Mouse (Mus musculus) spleen, adult 2 months (tissue): Measurements from ENCODE around the gene Rps6kb1. TPM values are rescaled to one million over a fixed set of nuclear protein-coding genes. Genes with fewer than 3 reads are reported as not detected.

Experiments used
- DNase-seq, 2 experiments: peaks; one replicate each; pipeline versions ENCODE4 v3.0.0 to v3.0.0-alpha.2; 2012 to 2021; ENCODE audit warnings: low spot score in 2 of 2, low read depth in 1 of 2
- H3K27ac ChIP-seq: fragments of 200-500 bp; 2 replicates; pipeline ENCODE4 v1.5.1; 2012; ENCODE audit warnings: low read length, inconsistent platforms; ENCODE audit not compliant: insufficient read depth
- H3K27me3 ChIP-seq: fragments of 200-500 bp; 2 replicates; pipeline ENCODE4 v1.6.1; 2012; ENCODE audit warnings: mild to moderate bottlenecking, moderate library complexity, low read length, inconsistent platforms; ENCODE audit not compliant: control insufficient read depth, insufficient read depth
- H3K36me3 ChIP-seq: fragments of 200-500 bp; 2 replicates; pipeline ENCODE4 v1.6.1; 2012; ENCODE audit warnings: mild to moderate bottlenecking, low read length, inconsistent platforms; ENCODE audit not compliant: control insufficient read depth, insufficient read depth
- H3K4me1 ChIP-seq: fragments of 200-500 bp; 2 replicates; pipeline ENCODE4 v1.6.1; 2011; ENCODE audit warnings: inconsistent platforms; ENCODE audit not compliant: control insufficient read depth, insufficient read depth, insufficient read length
- H3K4me3 ChIP-seq: fragments of 200-500 bp; 2 replicates; pipeline ENCODE4 v1.5.1; 2011; ENCODE audit warnings: mild to moderate bottlenecking, inconsistent platforms; ENCODE audit not compliant: insufficient read depth, insufficient read length; ENCODE audit errors: extremely low read depth
- CTCF ChIP-seq: fragments of 200-500 bp; IDR thresholded peaks from 2 replicates; pipeline ENCODE4 v1.5.1; 2011; ENCODE audit warnings: mild to moderate bottlenecking, inconsistent platforms; ENCODE audit not compliant: insufficient read depth, insufficient read length, insufficient replicate concordance; ENCODE audit errors: extremely low read depth
- POLR2A ChIP-seq: fragments of 200-500 bp; IDR thresholded peaks from 2 replicates; pipeline ENCODE4 v1.6.1; 2011; ENCODE audit warnings: low read depth, low read length, inconsistent platforms
- WGBS: fragments of 180-500 bp; shearing (Covaris S2); methylation state at CpG from one replicate; pipeline ENCODE4 v1.1.7; 2018; 5-methylcytosine and 5-hydroxymethylcytosine counted together
- polyA plus RNA-seq: library from polyadenylated mRNA; depleted of rRNA; stranded (reverse); fragments of >200 nt; gene quantifications from 2 replicates; pipeline ENCODE4 v1.2.3, GENCODE M21; 2012

Rps6kb1 gene
- polyA plus RNA-seq, 1 experiment: 5.9 TPM

- Histone ChIP-seq H3K27me3 (no peaks in the 10 kb centered on the region), H3K36me3 (no peaks in the 10 kb centered on the region), H3K27ac (no peak overlapping the region), H3K4me1 (peaks cover 14% of the 10 kb centered on the region; the same call in 1 of the 2 replicates), H3K4me3 (no peak overlapping the region)
- 65% methylated on average over 4 of the region's 4 CpGs for WGBS
- TF ChIP-seq CTCF (no peak), POLR2A (no peak)
- no peak for DNase-seq
These were observed 45.5 kb upstream of the Rps6kb1 start for GRCm38 (mm10) chr11:86590066-86590465.

- no peak for TF ChIP-seq CTCF
- TF ChIP-seq POLR2A: no peak
- H3K4me1 ChIP-seq: peaks cover 7% of the 10 kb centered on the region; the same call in 1 of the 2 replicates
- H3K27me3 ChIP-seq: no peaks in the 10 kb centered on the region
- 89% methylated on average over 4 of the region's 4 CpGs for WGBS
- no peak for DNase-seq
- no peak overlapping the region for H3K27ac ChIP-seq
- no peak overlapping the region for H3K4me3 ChIP-seq
- H3K36me3 ChIP-seq: 0 out of 2 replicates have a peak, but pooled peaks cover 2% of the 10 kb centered on the region
These were observed 44.1 kb upstream of the Rps6kb1 start for GRCm38 (mm10) chr11:86588583-86589298.

GRCm38 (mm10) chr11:86587830-86588229 is 43.2 kb upstream of the Rps6kb1 start:
- H3K27me3 ChIP-seq: no peaks in the 10 kb centered on the region
- peak overlapping the region; percentile 61 for H3K27ac ChIP-seq
- peaks cover 7% of the 10 kb centered on the region; the same call in 1 of the 2 replicates for H3K4me1 ChIP-seq
- 26% methylated on average over 7 of the region's 7 CpGs for WGBS
- no peak for TF ChIP-seq CTCF
- no peak; the same call in 1 of the 2 replicates for TF ChIP-seq POLR2A
- no peak for DNase-seq
- H3K36me3 ChIP-seq: 0 out of 2 replicates have a peak, but pooled peaks cover 2% of the 10 kb centered on the region
- no peak overlapping the region for H3K4me3 ChIP-seq

- peak; percentile 33 to 77 for DNase-seq
- Histone ChIP-seq H3K27me3 (no peaks in the 10 kb centered on the region), H3K27ac (peak overlapping the region; percentile 95), H3K4me1 (peaks cover 4% of the 10 kb centered on the region; the same call in 1 of the 2 replicates), H3K36me3 (0 out of 2 replicates have a peak, but pooled peaks cover 2% of the 10 kb centered on the region), H3K4me3 (peak overlapping the region; percentile 74)
- TF ChIP-seq POLR2A: peak; percentile 88
- TF ChIP-seq CTCF: no peak
- 1% methylated on average over 15 of the region's 15 CpGs for WGBS
These were observed 42.5 kb upstream of the Rps6kb1 start for GRCm38 (mm10) chr11:86586868-86587792.

- H3K27me3 ChIP-seq: no peaks in the 10 kb centered on the region
- DNase-seq: peak in 1 of 2 experiments; percentile 40
- 0 out of 2 replicates have a peak, but pooled peaks cover 2% of the 10 kb centered on the region for H3K36me3 ChIP-seq
- under 1% methylated on average over 12 of the region's 12 CpGs for WGBS
- H3K27ac ChIP-seq: peak overlapping the region; percentile 95
- no peak for TF ChIP-seq POLR2A
- TF ChIP-seq CTCF: no peak
- peaks cover 8% of the 10 kb centered on the region; the same call in 1 of the 2 replicates for H3K4me1 ChIP-seq
- peak overlapping the region; percentile 74 for H3K4me3 ChIP-seq
These were observed 41.7 kb upstream of the Rps6kb1 start for GRCm38 (mm10) chr11:86586177-86586867.

- peak overlapping the region; percentile 87 for H3K27ac ChIP-seq
- DNase-seq: no peak
- 1% methylated on average over 3 of the region's 3 CpGs for WGBS
- TF ChIP-seq CTCF: no peak
- TF ChIP-seq POLR2A: no peak
- H3K4me3 ChIP-seq: peak overlapping the region; percentile 57
- peaks cover 11% of the 10 kb centered on the region; the same call in 1 of the 2 replicates for H3K4me1 ChIP-seq
- H3K36me3 ChIP-seq: 0 out of 2 replicates have a peak, but pooled peaks cover 2% of the 10 kb centered on the region
- no peaks in the 10 kb centered on the region for H3K27me3 ChIP-seq
These were observed 41.0 kb upstream of the Rps6kb1 start for GRCm38 (mm10) chr11:86585598-86585984.
